Mouse (Mus musculus) brain, embryonic 14.5 days (tissue): ENCODE measurements around the gene Myo6.

Experiments used
- CTCF ChIP-seq: fragments of 200-500 bp; IDR thresholded peaks from 2 replicates; pipeline ENCODE4 v1.5.1; 2012; ENCODE audit warnings: inconsistent platforms, mild to moderate bottlenecking, moderate library complexity, borderline replicate concordance; ENCODE audit not compliant: insufficient read depth, insufficient read length; ENCODE audit errors: extremely low read depth
- POLR2A ChIP-seq: fragments of 200-500 bp; IDR thresholded peaks from 2 replicates; pipeline ENCODE4 v1.6.1; 2012; ENCODE audit warnings: mild to moderate bottlenecking, inconsistent platforms, borderline replicate concordance; ENCODE audit not compliant: poor library complexity, insufficient read depth, insufficient read length, severe bottlenecking; ENCODE audit errors: extremely low read depth

- TF ChIP-seq CTCF, result no peak
- TF ChIP-seq POLR2A, result no peak
Observed at GRCm38 (mm10) chr9:80277770-80278169, 112.9 kb downstream of the Myo6 start.
